Mouse (Mus musculus) neutrophil, adult 5-6 weeks (primary cell): ENCODE data around the gene Ppp1cc. TPM values are rescaled to one million over a fixed set of nuclear protein-coding genes. Genes with fewer than 3 reads are reported as not detected.

Source experiments
- ATAC-seq: fragments of 151-379, 151-347 bp; 2 replicates; pipeline ENCODE4 v1.8.0; 2017; ENCODE audit warnings: mild to moderate bottlenecking, moderate TSS enrichment; ENCODE audit not compliant: insufficient number of reproducible peaks, poor library complexity, low FRiP score, severe bottlenecking; ENCODE audit errors: extremely low read depth
- total RNA-seq: library from RNA; stranded (forward); fragments of 200-1000 nt; gene quantifications from 2 replicates; pipeline ENCODE4 v1.2.3, GENCODE M21; 2017

Gene Ppp1cc
- total RNA-seq: 282 and 304 TPM in 2 replicates

GRCm38 (mm10) chr5:122157827-122158381 lies at the start of gene Ppp1cc:
Gene Ppp1cc, plus strand, starts transcription at chr5:122158278.
- peak; percentile 90 for ATAC-seq

GRCm38 (mm10) chr5:122109325-122110060 lies 48.6 kb upstream of the Ppp1cc start:
- ATAC-seq: no peak

GRCm38 (mm10) chr5:122110625-122111024 lies 47.5 kb upstream of the Ppp1cc start:
- no peak for ATAC-seq

DNA sequence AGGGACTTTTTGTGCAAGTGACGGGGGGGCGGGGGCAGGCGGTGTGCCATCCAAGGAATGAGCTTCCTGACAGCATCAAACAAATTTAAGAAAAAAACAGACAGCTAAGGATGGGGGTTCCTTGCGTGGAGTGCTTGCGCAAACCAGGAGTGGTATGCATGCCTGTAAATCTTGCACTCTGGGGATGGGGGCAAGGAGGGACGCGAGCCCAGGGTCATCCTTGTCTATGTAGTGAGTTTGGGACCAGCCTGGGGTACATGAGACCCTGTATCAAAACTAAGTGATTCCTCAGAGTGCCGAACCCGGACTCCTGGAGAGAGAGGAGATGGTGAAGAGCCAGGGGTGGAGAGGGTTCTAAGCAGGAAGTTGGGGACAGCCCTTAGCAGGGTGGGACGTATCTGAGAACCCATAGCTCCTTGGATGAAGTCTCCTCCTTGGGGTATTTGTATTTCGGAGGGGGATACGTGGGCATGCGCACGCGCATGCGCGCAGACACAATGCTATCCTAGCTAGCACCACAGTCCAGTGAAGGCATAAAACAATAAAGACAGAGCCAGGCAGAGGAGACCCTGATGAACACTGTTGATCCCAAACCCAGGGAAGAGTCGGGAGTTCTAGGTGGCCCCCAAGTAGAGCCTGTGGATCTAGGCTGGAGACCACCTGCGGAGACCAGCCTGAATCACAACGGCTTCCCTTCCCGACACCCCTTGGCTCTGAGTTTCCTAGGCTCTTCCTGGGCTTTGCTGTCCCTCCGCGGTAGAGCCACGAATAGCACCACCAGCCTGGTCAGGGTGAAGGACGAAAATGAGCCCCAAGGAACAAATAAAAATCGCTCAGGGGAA lies 46.8 kb upstream of the Ppp1cc start:
- ATAC-seq: no peak

DNA sequence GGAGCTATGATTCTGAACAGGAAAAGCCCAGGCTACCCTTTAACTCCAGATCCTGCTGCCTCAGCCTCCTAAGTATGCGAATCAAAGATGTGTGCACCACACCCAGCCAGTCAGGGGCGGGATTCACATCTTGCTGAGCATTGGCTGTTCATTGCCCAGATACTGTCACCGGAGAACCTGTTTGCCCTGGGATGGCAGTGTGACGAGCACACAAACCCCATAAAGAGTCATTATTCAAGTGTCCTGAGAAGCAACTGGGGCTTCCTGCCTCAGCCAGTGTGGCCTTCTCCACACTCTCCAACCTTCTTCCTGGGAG lies 46.2 kb upstream of the Ppp1cc start:
- ATAC-seq: no peak

DNA sequence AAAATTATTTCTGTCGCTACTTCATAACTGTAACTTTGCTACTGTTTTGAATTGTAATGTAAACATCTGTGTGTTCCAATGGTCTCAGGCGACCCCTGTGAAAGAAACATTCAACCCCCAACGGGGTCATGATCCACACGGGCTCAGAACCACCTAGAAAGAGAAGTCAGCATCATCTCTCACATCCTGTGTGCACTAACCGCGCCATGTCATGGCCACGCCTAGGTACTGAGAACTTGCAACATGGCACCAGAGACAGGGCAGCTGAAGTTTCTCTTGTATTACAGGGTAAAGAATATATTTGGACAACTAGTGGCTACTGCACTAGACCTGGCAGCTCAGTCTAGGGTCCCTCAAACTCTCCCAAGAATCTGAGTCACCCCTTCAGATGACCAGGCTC lies 44.6 kb upstream of the Ppp1cc start:
- no peak for ATAC-seq

DNA sequence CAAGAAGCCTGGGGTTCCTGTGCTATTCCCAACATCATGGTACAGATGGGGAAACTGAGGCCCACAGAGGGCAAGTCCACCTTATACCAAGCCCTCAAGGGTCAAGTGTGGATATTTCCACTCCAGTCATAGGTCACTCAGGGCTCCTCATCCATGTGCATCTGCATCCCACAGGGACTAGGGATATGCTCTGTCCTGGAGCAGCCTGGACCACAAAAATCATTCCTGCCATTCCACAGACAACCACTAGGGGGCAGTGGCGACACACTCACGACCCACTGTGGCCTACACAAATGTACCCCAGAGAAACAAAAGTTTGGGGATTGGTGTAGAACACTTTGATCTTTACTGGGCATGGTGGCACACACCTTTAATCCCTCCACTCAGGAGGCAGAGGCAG lies 43.9 kb upstream of the Ppp1cc start:
- peak; percentile 56; the same call in 1 of the 2 replicates for ATAC-seq

DNA sequence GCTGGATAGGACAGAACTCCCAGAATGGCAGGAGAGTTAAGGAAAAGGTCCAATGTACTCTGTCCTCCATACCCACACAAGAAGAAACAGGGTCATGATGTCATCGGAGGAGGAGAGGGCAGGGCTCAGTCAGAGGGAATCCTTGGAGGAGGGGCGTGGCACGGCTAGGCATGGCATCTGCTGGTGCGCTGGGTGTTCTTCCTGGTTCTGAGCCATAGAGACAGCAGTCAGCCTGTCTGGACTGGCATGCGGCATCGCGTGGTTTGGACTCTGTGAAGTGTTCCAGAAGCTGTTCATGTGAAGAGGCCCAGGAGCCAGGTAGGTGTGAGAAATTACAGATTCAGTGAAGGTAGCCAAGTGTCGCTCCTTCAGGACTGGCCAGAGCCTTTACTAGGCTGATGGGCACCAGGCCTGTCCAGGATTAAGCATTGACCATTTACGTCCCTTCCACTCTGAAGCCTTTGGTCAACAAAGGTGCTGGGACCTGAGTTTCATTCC lies 42.8 kb upstream of the Ppp1cc start:
- ATAC-seq: no peak

- peak; percentile 31 for ATAC-seq
Observed at GRCm38 (mm10) chr5:122116243-122116642, 41.8 kb upstream of the Ppp1cc start.

GRCm38 (mm10) chr5:122125211-122125760 lies 32.8 kb upstream of the Ppp1cc start:
- no peak for ATAC-seq

DNA sequence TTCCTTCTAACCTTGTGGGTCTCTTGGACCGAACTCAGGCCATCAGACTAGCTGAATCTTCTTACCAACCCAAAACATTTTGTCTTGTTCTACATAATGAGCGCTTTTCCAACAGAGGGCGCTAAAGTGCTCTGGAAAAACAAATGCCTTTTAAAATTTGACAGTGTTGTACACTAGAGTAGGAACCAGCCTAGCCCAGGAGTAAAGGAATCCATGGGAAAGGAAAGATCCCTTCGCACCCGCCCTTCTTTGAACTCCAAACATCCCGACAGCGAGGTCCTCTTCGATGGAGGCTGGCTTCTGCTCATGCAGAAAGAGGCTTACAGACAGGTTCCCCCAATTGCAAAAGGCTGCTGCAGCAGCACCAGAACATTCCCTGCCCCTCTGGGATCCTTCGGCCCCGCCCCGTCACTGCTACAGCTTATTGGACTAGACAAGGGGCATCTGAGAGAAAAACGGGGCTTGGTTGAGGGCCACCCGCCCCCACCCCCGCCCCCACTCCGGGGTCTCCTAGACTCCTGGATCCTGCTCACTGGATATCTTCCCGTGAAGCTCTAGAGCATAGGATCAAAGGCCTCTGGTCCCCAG lies 28.9 kb upstream of the Ppp1cc start:
- no peak for ATAC-seq

- ATAC-seq: no peak
Observed at GRCm38 (mm10) chr5:122130341-122130998, 27.6 kb upstream of the Ppp1cc start.

GRCm38 (mm10) chr5:122131076-122132051 lies 26.7 kb upstream of the Ppp1cc start:
- peak; percentile 77 for ATAC-seq

GRCm38 (mm10) chr5:122132167-122133049 lies 25.7 kb upstream of the Ppp1cc start:
- no peak for ATAC-seq

- no peak for ATAC-seq
Observed at GRCm38 (mm10) chr5:122133050-122133389, 25.1 kb upstream of the Ppp1cc start.

DNA sequence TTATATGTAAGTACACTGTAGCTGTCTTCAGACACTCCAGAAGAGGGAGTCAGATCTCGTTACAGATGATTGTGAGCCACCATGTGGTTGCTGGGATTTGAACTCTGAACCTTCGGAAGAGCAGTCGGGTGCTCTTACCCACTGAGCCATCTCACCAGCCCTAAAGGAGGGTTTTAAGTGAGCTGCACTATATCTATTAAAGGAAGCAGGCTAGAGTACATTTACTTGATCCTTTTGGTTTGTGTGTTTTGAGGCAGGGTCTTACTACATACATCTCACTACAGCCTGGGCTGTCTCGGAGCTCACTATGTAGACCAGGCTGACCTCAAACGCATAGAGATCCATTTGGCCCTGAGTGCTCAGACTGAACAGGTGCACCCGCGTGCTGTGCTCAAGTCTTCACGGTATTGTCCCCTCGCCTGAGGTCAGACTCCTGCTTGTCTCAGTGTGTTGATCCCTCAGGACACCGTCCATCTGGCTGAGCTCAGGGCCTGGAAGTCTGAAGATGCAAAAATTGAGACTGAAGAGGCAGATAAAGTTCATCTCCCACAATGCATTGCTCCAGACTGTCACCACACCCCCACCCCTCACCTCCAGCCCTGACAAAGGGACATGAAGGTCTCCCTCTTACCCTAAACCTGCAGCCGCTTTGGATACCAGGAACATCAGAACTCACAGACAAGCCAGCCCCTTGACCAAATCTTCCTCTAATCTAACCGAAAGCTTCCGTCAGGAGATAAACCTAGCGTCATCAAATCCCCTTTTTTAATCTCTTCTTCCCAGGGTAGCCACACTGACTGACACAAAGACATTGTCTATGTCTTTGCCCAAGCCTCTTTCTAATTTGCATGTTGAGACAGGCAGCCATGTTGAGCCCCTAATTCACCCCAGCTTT lies 23.4 kb upstream of the Ppp1cc start:
- ATAC-seq: no peak
